Mouse (Mus musculus) gastrocnemius, postnatal 4 days (tissue): ENCODE results near the gene Fbxl21. TPM values are rescaled to one million over a fixed set of nuclear protein-coding genes. Genes with fewer than 3 reads are reported as not detected.

ENCODE experiments used
- DNase-seq, 2 experiments: peaks; one replicate each; pipeline ENCODE4 v3.0.0; 2021 to 2022; ENCODE audit warnings: low spot score in 2 of 2, mixed read lengths in 2 of 2
- total RNA-seq, 2 experiments: library from RNA; stranded (reverse); gene quantifications; 2 replicates each; pipeline ENCODE4 v1.2.3; 2021

Fbxl21 gene
- total RNA-seq, 2 experiments from 2014 or later = 0.67 to 0.74 TPM

DNA sequence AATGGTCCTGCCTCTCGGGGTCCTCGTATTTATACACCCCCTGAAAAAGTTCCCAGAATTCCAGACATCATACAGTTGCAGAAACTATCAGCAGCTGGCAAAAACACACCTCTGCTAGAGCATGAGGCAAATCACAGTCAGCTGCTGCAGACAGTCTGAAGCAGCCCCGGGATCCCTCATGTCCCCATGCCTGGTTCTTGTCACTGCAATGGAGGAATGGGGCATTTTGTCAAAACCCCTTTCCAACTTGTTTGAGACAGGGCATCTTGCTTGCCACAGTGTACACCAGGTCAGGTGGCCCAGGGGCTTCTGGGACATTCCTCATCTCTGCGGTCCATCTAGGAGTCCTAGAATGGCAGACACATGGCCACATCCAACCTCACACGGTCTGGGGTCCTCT, 12.7 kb downstream of the Fbxl21 start:
- DNase-seq = no peak

DNA sequence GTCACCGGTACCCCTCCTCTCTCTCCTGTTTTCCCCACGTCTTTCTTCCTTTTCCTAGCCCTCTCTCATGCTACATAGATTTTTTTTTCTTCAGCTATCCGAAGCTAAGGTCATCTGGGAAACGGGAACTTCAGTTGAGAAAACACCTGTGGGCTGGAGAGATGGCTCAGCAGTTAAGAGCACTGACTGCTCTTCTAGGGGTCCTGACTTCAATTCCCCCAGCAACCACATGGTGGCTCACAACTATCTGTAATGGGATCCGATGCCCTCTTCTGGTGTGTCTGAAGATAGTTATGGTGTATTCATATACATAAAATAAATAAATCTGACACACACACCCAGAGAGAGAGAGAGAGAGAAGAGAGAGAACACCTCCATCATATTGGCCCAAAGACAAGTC, 13.3 kb downstream of the Fbxl21 start:
- DNase-seq = no peak

DNA sequence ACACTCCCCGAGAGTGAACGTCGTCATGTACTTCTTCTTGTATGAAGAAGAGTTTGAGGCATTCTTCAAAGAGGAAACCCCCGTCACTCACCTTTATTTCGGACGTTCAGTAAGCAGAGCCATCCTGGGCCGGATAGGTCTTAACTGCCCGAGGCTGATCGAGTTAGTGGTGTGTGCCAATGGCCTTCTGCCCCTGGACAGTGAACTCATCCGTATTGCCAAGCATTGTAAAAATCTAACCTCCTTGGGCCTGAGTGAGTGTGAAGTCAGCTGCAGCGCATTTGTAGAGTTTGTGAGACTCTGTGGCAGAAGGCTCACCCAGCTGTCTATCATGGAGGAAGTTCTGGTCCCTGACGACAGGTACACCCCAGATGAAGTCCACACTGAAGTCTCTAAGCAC, 14.8 kb downstream of the Fbxl21 start:
- no peak for DNase-seq

DNA sequence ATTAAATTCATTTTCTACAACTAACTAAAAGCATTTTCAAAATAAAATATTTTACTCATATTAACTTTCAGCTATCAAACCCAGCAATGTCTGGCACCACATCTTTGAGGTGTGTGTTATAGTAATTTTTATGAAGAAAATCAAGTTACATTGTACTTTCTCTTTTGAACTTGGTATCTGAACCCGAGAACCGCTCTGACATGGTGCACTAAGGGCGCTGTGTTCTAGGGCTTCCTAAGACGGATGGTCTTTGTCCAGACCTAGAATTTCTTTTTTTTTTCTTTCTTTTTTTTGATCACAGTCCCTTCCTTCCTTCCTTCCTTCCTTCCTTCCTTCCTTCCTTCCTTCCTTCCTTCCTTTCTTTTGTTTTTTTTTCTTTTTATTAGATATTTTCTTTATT, 17.6 kb downstream of the Fbxl21 start:
- DNase-seq = peak in 1 of 2 experiments; percentile 28

DNA sequence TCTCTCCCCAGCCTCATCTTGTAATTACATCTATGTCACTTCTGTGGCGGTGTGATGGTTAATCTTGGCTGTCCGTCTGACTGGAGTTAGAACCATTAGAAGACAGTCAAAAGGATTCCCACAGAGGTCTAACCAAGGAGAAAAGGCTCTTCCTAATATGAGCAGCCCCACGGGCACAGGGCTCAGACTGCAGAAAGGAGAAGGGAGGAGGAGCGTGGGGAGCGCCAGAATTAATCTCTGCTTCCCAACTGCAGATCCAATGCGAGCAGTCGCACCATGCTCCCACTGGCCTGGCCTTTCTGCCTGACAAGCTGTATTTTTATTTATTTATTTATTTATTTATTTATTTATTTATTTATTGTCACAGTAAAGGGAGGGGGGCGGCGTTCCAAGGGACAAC, 21.5 kb downstream of the Fbxl21 start:
- no peak for DNase-seq

DNA sequence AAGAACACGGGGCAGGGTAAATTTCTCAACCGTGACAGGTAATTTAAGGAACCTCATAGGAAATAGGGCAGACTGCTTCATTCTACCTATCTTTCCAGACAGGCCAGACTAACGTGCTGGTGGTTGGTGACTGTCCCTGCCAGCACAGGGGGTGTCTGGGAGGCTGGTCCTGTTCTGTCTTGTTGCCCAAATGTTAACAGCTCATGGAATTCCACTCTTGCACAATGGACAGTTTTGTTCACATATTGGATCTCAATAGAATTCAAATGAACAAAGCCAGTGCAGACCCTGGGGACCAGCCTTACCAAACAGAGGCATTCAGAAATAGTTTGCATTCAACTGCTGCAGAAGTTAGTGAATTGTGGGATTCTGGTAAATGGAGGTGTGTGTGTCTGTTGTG, 22.7 kb downstream of the Fbxl21 start:
- no peak for DNase-seq

DNA sequence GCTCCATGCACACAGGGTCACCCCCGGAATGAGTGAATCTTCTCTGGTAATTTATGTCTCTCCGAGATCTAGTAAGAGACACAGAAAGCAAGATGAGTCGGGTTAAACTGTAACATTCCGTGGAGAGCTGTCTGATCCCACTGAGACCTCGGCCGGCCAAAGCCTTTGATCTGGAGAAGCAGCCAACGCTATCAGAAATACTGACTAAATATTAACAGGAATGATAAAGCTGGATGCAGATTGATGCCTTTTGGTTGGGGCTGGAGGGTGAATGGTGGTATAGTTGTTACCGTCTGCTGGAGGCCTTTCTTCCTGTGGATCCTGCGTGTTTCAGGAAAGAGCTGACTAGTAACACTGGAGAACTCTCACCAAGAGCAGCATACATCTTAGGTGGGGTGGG, 26.1 kb downstream of the Fbxl21 start, which contains the start of gene Lect2:
Lect2 (minus strand) TSS at position 102 of the 400 bp plus-strand sequence.
- no peak for DNase-seq

DNA sequence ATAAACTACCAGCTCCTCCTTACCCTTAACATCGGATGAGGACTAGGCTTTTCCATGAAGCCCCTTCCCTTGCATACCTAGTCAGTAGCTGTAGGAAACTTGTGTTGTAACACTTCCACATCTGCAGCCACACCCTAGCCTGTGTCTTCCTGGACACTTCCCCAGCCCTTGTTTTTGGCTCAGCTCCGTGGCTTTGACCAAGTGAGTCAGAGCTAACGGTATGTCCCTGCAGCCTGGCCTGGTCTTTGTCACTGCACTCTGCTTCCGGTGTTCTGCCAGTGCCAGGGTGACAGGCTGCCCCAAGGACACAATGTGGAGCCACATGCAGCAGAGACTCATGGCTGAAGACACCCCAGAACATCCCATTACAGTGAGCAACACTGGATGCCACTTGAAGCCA, 27.1 kb downstream of the Fbxl21 start:
- no peak for DNase-seq

DNA sequence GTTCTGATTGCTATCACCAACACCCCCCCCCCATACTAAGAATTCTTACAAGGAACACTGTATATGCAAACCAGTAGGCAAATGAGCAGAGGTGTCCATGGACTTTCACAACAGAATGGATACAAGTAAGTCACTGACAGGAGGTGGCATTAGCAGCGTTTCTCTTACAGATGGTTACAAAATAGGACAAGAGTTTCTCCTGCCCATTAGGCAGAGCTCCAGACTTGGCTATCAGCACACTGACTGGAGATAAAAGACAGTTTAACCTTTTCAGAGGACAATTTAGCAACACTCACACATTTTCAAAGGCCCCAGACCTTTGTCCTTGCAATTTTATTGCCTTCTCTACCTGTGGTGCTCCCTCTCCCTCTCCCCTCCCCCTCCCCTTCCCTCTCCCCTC, 28.3 kb downstream of the Fbxl21 start:
- no peak for DNase-seq

DNA sequence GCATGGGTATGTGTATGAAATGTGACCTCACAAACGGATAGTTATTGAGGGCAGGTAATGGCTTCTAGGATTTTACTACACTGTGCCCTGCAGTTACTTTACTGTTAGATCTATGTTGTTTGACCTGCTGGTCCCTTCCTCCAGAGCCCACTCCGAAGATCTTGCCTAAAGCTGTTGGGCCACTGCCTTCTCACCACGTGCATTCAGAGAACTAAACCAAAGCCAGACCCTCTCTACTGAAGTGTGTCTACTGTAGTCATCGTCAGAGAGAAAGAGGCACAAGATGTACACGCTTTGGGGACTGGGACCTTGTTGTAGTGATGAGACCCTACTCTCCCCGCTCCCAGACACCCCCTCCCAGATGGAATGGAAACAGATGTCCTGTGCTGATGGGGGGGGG, 29.4 kb downstream of the Fbxl21 start:
- no peak for DNase-seq

DNA sequence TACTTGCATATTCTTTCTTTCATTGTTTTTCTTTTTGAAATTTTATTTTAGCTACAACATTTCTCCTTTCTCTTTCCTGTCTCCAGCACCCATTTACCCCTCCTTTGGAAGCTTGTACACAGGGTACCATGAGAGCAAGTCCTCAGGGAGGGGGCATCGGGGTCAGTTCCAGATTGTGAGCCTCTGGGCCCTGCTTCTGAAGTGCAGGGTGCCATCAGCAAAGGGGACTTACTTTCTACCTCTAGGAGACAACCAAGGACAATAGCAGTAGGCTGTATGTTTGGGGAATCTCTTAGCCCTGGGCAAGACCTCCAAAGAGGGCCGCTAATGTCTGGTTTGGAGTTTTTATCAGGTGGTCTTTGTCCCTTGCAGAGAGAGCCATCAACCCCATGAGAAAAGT, 31.7 kb downstream of the Fbxl21 start:
- no peak for DNase-seq

DNA sequence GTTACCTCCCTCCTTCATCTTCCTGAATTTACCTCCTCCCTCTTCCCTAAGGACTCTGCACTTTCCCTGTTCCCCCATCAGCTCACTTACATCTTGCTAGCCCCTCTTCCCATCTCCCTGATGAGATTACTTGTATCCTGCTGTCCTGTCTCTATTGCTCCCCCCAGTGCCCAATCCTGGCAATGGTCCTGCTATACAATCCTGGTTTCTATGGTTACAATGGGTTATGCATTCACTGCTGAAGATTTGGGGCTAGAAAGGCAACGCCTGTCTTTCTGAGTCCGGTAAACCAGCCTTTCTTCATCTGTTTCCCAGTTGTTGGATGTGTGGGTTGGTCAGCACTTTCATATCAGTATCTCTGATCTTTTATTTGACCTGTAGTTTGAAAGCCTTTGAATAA, 32.1 kb downstream of the Fbxl21 start:
- no peak for DNase-seq

DNA sequence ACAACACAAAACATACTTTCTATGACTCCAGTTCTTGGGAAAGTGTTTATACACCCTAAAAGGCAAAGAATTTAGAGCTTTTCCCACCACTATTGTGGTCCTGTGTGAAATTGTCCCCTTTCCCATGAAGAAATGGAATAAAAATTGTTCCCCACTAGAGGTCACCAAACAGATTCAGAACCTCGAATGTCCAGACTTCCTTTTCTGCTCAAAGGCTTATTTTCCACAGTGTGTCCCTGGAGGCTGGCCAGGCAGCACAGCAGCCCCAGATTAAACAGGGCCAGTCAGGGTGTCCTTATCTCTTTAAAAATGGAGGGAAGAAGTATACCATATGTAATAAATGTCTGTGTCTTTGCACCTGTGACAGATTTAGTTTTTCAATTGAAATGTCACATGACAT, 33.7 kb downstream of the Fbxl21 start:
- DNase-seq = peak in 1 of 2 experiments; percentile 53

DNA sequence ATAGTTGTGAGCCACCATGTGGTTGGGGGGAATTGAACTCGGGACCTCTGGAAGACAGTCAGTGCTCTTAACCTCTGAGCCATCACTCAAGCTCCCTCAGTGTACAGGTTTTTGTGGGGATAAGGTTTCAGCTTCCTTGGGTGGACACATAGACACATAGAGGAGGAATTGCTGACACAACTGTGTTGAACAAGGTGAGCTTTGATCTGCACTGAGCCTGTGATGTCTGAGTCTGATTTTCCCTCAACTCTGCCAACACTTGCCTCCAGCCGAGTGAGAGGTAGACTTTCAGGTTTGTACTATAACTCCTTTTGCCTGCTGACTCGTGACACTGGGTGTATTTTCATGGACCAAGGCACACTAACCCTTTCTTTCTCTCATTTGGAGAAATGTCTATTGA, 34.4 kb downstream of the Fbxl21 start:
- no peak for DNase-seq

DNA sequence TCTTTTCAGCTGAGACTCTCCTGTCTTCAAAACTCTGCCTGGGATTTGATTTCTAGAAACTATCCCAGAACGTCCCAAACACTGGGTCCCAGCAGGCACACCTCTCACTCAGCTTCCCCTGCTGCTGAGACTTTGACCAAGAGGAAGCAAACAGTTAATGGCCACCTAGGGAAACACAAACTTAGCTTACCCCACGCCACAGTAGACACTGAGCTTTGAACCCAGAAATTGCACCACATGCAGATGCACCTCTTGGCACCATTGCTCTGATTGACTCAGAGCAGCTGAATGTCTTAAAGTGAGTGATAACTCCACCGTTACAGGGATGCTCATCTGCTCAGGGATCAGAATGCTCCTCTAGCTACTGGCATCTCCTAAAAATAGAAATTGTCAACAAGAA, 36.5 kb downstream of the Fbxl21 start:
- DNase-seq = no peak

DNA sequence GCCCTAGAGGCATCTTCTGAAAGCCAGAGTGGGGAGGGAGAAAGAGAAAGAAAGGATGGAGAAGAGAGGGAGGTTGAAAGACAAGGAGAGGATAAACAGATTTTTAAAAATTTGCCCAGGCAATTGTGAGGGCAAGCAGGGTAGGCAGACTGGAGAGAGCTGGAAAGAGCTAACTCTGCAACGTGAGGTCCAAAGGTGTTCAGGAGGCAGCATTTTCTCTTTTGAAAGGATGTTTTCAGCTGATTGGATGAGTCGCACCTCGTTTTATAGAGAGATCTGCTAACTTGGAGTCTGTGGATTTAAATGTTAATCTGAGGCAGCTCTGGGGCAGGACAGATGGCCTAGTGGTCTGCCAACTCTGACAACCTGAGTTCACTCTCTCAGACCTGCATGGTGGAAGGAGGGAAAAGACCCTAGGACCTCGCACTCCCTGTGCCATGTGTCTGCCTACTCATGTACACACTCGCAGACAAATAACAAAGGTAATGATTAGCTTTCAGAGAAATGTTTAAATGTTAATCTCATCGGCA, 37.6 kb downstream of the Fbxl21 start:
- no peak for DNase-seq

DNA sequence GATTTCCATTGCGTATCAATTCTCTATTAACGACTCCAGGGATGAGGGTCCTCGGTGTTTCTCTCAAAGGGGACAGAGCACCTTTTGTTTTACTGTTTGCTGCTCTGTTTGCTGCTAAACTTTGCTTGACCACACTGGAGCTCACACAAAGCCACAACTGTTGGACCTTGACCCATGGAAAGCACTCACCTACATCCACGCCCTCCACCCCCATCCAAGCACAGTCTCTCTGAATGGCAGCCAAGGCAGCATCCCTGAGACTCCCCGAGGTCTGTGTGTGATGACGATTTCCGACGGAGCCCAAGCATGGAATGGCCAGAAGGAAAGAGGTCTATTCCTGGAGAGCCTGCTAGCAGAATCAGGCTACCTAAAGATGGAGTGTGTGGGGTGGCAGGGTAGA, 38.9 kb downstream of the Fbxl21 start:
- DNase-seq = no peak

DNA sequence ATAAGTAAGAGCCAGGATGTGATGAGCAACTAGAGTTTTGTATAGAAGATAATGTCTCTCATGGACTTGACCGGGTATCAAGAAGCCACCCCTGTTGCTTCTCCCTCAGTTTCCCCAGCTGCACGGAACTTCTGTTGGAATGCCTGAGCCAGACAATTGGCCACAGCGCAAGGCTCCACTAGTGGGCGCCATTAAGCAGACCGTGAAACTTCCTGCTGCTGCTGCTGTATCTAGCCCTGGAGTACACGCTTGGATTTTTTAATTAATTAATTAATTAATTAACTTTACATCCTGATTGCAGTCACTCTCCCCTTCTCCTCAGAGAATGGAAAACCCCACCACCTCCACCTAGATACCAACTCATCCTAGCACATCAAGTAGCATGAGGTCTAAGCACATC, 40.8 kb downstream of the Fbxl21 start:
- peak; percentile 30 to 42 for DNase-seq

DNA sequence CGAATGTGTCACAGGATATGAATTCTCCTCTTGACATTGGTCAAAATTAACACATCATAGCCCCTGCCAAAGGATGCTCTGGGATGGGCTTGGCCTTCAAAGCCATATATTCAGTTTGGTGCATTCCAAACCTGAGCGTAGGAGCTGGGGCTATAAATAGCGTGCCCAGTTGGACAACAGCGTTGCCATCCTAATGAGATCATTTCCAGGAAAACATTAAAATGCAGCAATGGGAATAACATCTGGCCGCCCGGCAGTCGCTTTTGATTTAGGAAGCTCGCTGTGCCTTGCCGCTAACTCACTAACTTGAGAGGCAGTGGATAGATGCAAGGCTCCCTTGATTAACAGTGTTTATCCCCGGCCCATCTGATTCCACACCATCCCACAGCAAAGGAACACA, 44.1 kb downstream of the Fbxl21 start:
- DNase-seq = peak in 1 of 2 experiments; percentile 18

DNA sequence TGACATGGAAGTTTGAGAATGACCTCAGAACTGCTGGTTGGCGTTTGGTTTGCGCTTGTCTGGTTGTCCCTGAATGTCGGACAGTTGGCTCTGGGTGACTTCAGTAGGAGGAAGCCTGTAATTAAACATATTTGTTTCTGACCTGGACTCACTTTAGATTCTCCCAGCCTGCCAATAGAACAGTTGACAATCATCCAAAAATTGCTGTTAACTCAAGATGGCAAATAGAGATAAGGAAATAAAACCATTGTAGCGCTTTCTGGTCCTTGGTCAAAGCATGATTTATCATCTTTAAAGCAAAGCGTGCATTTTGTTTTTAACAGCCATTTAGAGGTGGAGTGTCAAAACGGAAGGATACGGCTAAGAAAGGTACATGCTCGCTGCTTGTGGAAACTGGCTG, 49.4 kb downstream of the Fbxl21 start:
- DNase-seq = no peak

DNA sequence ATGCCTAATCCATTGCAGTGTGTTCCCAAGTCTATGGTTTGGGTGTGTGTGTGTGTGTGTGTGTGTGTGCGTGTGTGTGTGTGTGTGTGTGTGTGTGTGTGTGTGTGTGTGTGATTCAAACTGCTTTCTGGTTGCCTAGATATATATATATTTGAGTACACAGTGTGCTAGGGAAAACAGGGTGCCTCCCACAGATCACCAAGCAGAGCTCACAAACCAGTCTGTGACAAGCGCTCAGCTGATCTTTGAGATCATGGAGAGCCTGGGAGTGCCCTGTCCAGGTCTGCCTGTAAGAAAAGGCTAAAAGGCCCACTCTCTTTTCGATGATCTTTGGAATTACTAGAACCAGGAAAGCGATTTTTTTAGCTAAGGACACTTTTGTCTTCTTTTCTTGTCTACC, 52.8 kb downstream of the Fbxl21 start:
- DNase-seq = no peak

DNA sequence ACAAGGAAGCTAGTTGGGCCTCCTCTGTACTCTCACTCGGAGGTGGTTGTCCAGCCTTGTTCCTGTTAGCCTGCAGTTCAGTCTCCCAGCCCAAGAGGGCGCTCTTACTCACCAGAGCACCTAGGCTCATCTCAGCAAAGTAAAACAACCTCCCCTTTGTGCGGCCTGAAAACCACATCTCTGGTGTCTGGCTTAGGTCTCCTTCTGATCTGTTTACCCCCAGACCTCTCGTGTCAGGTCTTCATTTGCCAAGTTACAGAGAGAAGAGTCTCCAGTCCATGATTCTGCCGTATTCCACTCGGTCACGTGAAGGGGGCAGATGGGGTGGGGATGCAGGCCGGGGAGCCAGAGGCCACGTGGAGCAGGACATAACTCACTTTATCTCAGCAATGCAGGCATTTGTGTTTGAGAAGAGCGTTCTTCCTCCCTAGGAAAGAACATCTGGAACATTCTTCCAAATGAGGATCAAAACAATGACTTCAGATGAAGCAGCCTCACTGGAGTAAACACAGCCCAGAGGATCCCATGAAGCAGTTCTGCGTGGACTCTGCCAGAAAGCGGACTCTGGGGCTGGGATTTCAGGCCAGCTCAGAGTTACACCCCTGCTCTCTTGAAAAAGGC, 53.5 kb downstream of the Fbxl21 start:
- peak in 1 of 2 experiments; percentile 76 for DNase-seq

DNA sequence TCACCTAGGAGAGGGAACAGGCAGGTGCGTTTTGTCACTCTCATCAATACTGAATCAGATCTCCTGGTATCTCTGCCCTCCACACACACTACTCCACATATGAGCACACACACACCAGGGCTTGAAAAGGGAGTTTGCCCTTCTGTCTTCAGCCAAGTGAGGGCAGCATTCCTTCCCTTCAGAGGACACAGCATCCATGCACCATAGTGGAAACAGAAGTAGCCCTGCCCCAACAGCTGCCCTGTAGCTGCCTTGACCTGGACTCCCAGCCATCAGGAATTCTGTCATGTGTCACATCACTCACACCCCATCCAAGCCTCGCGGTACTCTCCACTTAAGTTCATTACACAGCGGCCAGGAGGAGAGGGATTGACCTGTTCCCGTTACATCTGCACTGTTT, 55.8 kb downstream of the Fbxl21 start:
- DNase-seq = no peak

DNA sequence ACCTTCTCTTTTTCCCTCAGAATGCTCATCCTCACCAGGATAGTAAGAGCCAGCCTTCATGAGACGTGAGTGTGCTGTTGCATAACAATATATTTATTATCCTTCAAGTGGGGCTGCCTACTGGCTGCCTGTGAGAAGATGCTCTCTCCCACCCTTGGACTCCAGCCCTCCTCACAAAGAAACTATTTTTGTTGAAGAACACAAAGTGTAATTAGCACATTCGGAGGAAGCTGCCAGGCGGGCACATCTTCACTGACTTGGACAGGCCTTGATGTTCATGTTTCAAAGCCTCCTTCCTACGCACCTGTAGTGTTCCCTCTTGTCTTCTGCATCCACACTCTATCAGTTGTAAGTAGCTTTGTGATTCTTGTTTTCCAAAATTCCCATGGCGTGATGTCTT, 58.2 kb downstream of the Fbxl21 start:
- no peak for DNase-seq
